Comparison of ENCODE assay signal across 9 mouse cellular contexts in genomic region chr13:49308861-49309403, GRCm38 (mm10). TPM values are rescaled to one million over a fixed set of nuclear protein-coding genes. Genes with fewer than 3 reads are reported as not detected.
DNase-seq lines count a peak whose midpoint lies in the region; ATAC-seq and TF ChIP-seq lines count a peak whose summit lies in the region.
"Had no signal": no experiment of that assay in that cellular context is flagged by ENCODE, and none has a peak within 500 bp of the region (broad histone marks: within the 10 kb centered on the region; RNA-seq: fewer than 3 reads in every experiment).

No protein-coding gene starts in this region.

- peak overlapping the region; percentile 11; the same call in 1 of the 2 replicates for H3K27ac ChIP-seq in left cerebral cortex, adult 2 months
- H3K27ac ChIP-seq in forebrain, embryonic 15.5 days (replicated peaks), result no peak overlapping the region
- H3K27ac ChIP-seq: limb, embryonic 12.5 days had no signal

- intact Hi-C loops in left cerebral cortex, adult 2 months (cut with DNase I), result no loop called here
- intact Hi-C loops in heart, postnatal 10 days (cut with DNase I), result no loop called here

- no peaks in the 10 kb centered on the region for H3K27me3 ChIP-seq in forebrain, embryonic 15.5 days
- H3K27me3 ChIP-seq: limb, embryonic 12.5 days had no signal

- peaks cover 7% of the 10 kb centered on the region; the same call in 1 of the 2 replicates for H3K36me3 ChIP-seq in forebrain, embryonic 15.5 days
- H3K36me3 ChIP-seq: limb, embryonic 12.5 days had no signal

- no peak overlapping the region for H3K9ac ChIP-seq in forebrain, embryonic 15.5 days (replicated peaks)
- H3K9ac ChIP-seq: limb, embryonic 12.5 days had no signal

- no peaks in the 10 kb centered on the region for H3K9me3 ChIP-seq in forebrain, embryonic 15.5 days
- H3K9me3 ChIP-seq: limb, embryonic 12.5 days had no signal

- no peaks in the 10 kb centered on the region for H3K4me1 ChIP-seq in forebrain, embryonic 15.5 days

- no peak for TF ChIP-seq CTCF in left cerebral cortex, adult 2 months (IDR thresholded peaks at IDR 0.05)

- ATAC-seq in megakaryocyte, adult 5-6 weeks (ENCODE audit: poor library complexity, severe bottlenecking), result peak; percentile 67
- ATAC-seq in forebrain, embryonic 15.5 days (replicated peaks), result no peak

- 90% methylated on average over 16 of the region's 16 CpGs for WGBS in forebrain, embryonic 15.5 days

- DNase-seq in left cerebral cortex, adult 2 months (ENCODE audit: extremely low spot score in 1 of 2, low spot score in 2 of 2), result no peak
- DNase-seq in left cerebral cortex, adult 9 months (ENCODE audit: low spot score in 2 of 2), result no peak
- peak; percentile 30 to 34 for DNase-seq in heart, postnatal 10 days
- DNase-seq in thymus, postnatal 14 days, result peak; percentile 74
- no peak for DNase-seq in cerebellum, postnatal 36 days
- DNase-seq in frontal cortex, adult 2 months (ENCODE audit: extremely low spot score in 1 of 2, low spot score in 1 of 2), result no peak

- no peak overlapping the region for H3K4me2 ChIP-seq in forebrain, embryonic 15.5 days (replicated peaks)
- H3K4me2 ChIP-seq: limb, embryonic 12.5 days had no signal

- no peak overlapping the region for H3K4me3 ChIP-seq in left cerebral cortex, adult 2 months
- H3K4me3 ChIP-seq in forebrain, embryonic 15.5 days, result no peak overlapping the region
- H3K4me3 ChIP-seq: limb, embryonic 12.5 days had no signal

RNA-seq across cellular contexts. Expression of gene Fgd3, which starts 11.2 kb away (rescaled TPM):
- 1 to 10 TPM; 6.7 to 7.1 TPM for total RNA-seq in left cerebral cortex, adult 2 months (2021)
- total RNA-seq in heart, postnatal 10 days (2021), result under 1 TPM; 0.50 to 0.57 TPM
- 10.7 and 12.2 TPM in 2 replicates for total RNA-seq in megakaryocyte, adult 5-6 weeks (2015)
- 26.1 and 30.9 TPM in 2 replicates for total RNA-seq in megakaryocyte, adult 5-6 weeks (2017)
- polyA plus RNA-seq in frontal cortex, adult 2 months (2012; rRNA removed), result 10.5 and 10.9 TPM in 2 replicates
- 3.4 and 3.9 TPM in 2 replicates for polyA plus RNA-seq in forebrain, embryonic 15.5 days (2015; fragmentation: Nextera tagmentation; extraction: Ambion mirVana)

RNA-seq across cellular contexts. Expression of gene Bicd2, which starts 32.5 kb away (rescaled TPM):
- total RNA-seq in left cerebral cortex, adult 2 months (2021), result 10 to 100 TPM; 53.9 to 54.6 TPM
- 10 to 100 TPM; 74.6 to 83.6 TPM for total RNA-seq in heart, postnatal 10 days (2021)
- 14.9 and 15.3 TPM in 2 replicates for total RNA-seq in megakaryocyte, adult 5-6 weeks (2015)
- 24.7 and 27.7 TPM in 2 replicates for total RNA-seq in megakaryocyte, adult 5-6 weeks (2017)
- 48.6 and 49.5 TPM in 2 replicates for polyA plus RNA-seq in frontal cortex, adult 2 months (2012; rRNA removed)
- polyA plus RNA-seq in forebrain, embryonic 15.5 days (2015; fragmentation: Nextera tagmentation; extraction: Ambion mirVana), result 26.4 and 27.1 TPM in 2 replicates

Comparison
In these comparisons a context has a peak if more than half of its experiments do, and no peak if none do; other contexts are left out.
1. DNase-seq: peak in heart, postnatal 10 days (2 of 2) and thymus, postnatal 14 days (single experiment); none in left cerebral cortex, adult 2 months (0 of 2), left cerebral cortex, adult 9 months (0 of 2), cerebellum, postnatal 36 days (0 of 2) and frontal cortex, adult 2 months (0 of 2).
2. RNA of gene Fgd3, which starts 11.2 kb away (total RNA-seq): 10.7 to 30.9 TPM in megakaryocyte, adult 5-6 weeks and 6.7 to 7.1 TPM in left cerebral cortex, adult 2 months; 0.50 to 0.57 TPM in heart, postnatal 10 days; every median in the first group is over 4 times any median in the second.